Mouse (Mus musculus): ENCODE results near the gene Slc35c1.

Gene Slc35c1

GRCm38 (mm10) chr2:92459921-92460707 lies at the start of gene Slc35c1:
Gene Slc35c1, minus strand, starts transcription at chr2:92460538.
- no peak for DNase-seq (ENCODE audit: low spot score in 2 of 2)

GRCm38 (mm10) chr2:92505291-92505690 lies 45.0 kb upstream of the Slc35c1 start:
- DNase-seq (ENCODE audit: low spot score in 2 of 2) = no peak

- DNase-seq (ENCODE audit: low spot score in 2 of 2) = no peak
Measured at GRCm38 (mm10) chr2:92503421-92503820, 43.1 kb upstream of the Slc35c1 start.

- DNase-seq (ENCODE audit: low spot score in 2 of 2) = peak; percentile 67 to 69
Measured at GRCm38 (mm10) chr2:92499701-92500322, 39.5 kb upstream of the Slc35c1 start.

- no peak for DNase-seq (ENCODE audit: low spot score in 2 of 2)
Measured at GRCm38 (mm10) chr2:92497112-92497511, 36.8 kb upstream of the Slc35c1 start.

- DNase-seq (ENCODE audit: low spot score in 2 of 2) = no peak
Measured at GRCm38 (mm10) chr2:92496681-92497080, 36.3 kb upstream of the Slc35c1 start.

- no peak for DNase-seq (ENCODE audit: low spot score in 2 of 2)
Measured at GRCm38 (mm10) chr2:92494956-92495355, 34.6 kb upstream of the Slc35c1 start.

- DNase-seq (ENCODE audit: low spot score in 2 of 2) = no peak
Measured at GRCm38 (mm10) chr2:92494423-92494822, 34.1 kb upstream of the Slc35c1 start.

GRCm38 (mm10) chr2:92493656-92494390 lies 33.5 kb upstream of the Slc35c1 start:
- no peak for DNase-seq (ENCODE audit: low spot score in 2 of 2)

GRCm38 (mm10) chr2:92491950-92492501 lies 31.7 kb upstream of the Slc35c1 start:
- DNase-seq (ENCODE audit: low spot score in 2 of 2) = peak; percentile 43 to 46

- no peak for DNase-seq (ENCODE audit: low spot score in 2 of 2)
Measured at GRCm38 (mm10) chr2:92490541-92490940, 30.2 kb upstream of the Slc35c1 start.

- DNase-seq (ENCODE audit: low spot score in 2 of 2) = no peak
Measured at GRCm38 (mm10) chr2:92487791-92488190, 27.5 kb upstream of the Slc35c1 start.

- DNase-seq (ENCODE audit: low spot score in 2 of 2) = no peak
Measured at GRCm38 (mm10) chr2:92486911-92487310, 26.6 kb upstream of the Slc35c1 start.

- peak; percentile 90 to 91 for DNase-seq (ENCODE audit: low spot score in 2 of 2)
Measured at GRCm38 (mm10) chr2:92486403-92486802, 26.1 kb upstream of the Slc35c1 start.

- peak; percentile 85 to 86 for DNase-seq (ENCODE audit: low spot score in 2 of 2)
Measured at GRCm38 (mm10) chr2:92485640-92486295, 25.4 kb upstream of the Slc35c1 start.

GRCm38 (mm10) chr2:92484256-92485025 lies 24.1 kb upstream of the Slc35c1 start:
- peak; percentile 57 to 61 for DNase-seq (ENCODE audit: low spot score in 2 of 2)

- DNase-seq (ENCODE audit: low spot score in 2 of 2) = no peak
Measured at GRCm38 (mm10) chr2:92483505-92483904, 23.2 kb upstream of the Slc35c1 start.

- no peak for DNase-seq (ENCODE audit: low spot score in 2 of 2)
Measured at GRCm38 (mm10) chr2:92482551-92482950, 22.2 kb upstream of the Slc35c1 start.

GRCm38 (mm10) chr2:92478313-92478688 lies 18.0 kb upstream of the Slc35c1 start:
- DNase-seq (ENCODE audit: low spot score in 2 of 2) = no peak

- peak in 1 of 2 experiments; percentile 44 for DNase-seq (ENCODE audit: low spot score in 2 of 2)
Measured at GRCm38 (mm10) chr2:92477672-92478312, 17.5 kb upstream of the Slc35c1 start.

Measured in right cerebral cortex, adult 2 months (tissue).